Mouse (Mus musculus) embryonic stem cell, embryonic (primary cell): ENCODE results near the gene Dcaf8.

Source experiments
- CTCF ChIA-PET, 4 experiments: fragments of 300-600 bp in 2 of 4; fragments of 350-600 bp in 2 of 4; sonication (Branson Sonifier 250); formaldehyde crosslinking; loops; one replicate each; lab custom pipeline; 2022; ENCODE audit warnings: inconsistent platforms in 2 of 4; lab: Charles Lee
- POLR2A ChIA-PET, 4 experiments: fragments of 300-600 bp in 2 of 4; fragments of 350-600 bp in 2 of 4; sonication (Branson Sonifier 250); formaldehyde crosslinking; loops; one replicate each; lab custom pipeline; 2022; ENCODE audit warnings: antibody characterized with exemption in 4 of 4, inconsistent platforms in 1 of 4; lab: Charles Lee

Dcaf8 gene

GRCm38 (mm10) chr1:172147835-172148278, at the start of gene Dcaf8:
Gene Dcaf8 (plus strand): TSS chr1:172148084.
- ChIA-PET CTCF (interaction anchor here in 3 of 4 experiments (0.9 to 1.3 kb wide), 8 partner anchors 14 to 229 kb away, joined by 3 to 7 read pairs (median 4); partner anchors contain the start of genes Pea15a (in 1 of the 3), Pex19 (in 1 of the 3) and Pigm (in 1 of the 3)), POLR2A (interaction anchor here (0.5 to 4.0 kb wide), 82 partner anchors 8 to 645 kb away, joined by 3 to 34 read pairs (median 4); partner anchors contain the start of genes Copa (in 3 of the 4), Kcnj10 (in 3 of the 4), Ncstn (in 3 of the 4) and Pex19 (in 3 of the 4))

- ChIA-PET CTCF (interaction anchor here in 2 of 4 experiments (0.7 to 1.2 kb wide), 3 partner anchors 20 to 96 kb away, joined by 3 read pairs; no protein-coding TSS in a partner anchor), POLR2A (interaction anchor here in 1 of 4 experiments (1.2 to 1.4 kb wide), 2 partner anchors 9 to 15 kb away, joined by 3 to 4 read pairs; no protein-coding TSS in a partner anchor)
These were observed 48.4 kb upstream of the Dcaf8 start for GRCm38 (mm10) chr1:172099325-172100033.

GRCm38 (mm10) chr1:172103619-172104018, 44.3 kb upstream of the Dcaf8 start:
- CTCF ChIA-PET = interaction anchor here in 1 of 4 experiments (0.6 to 2.0 kb wide), 2 partner anchors 16 to 253 kb away, joined by 4 to 6 read pairs; no protein-coding TSS in a partner anchor

GRCm38 (mm10) chr1:172105101-172105500, 42.8 kb upstream of the Dcaf8 start:
- ChIA-PET POLR2A (interaction anchor here in 2 of 4 experiments (1.1 to 1.5 kb wide), 2 partner anchors 12 to 61 kb away, joined by 3 read pairs; no protein-coding TSS in a partner anchor), CTCF (interaction anchor here (0.5 to 1.1 kb wide), 5 partner anchors 15 to 424 kb away, joined by 3 to 4 read pairs (median 3); no protein-coding TSS in a partner anchor)

More at GRCm38 (mm10) chr1:172103619-172104018, 44.3 kb upstream of the Dcaf8 start:
- POLR2A ChIA-PET = interaction anchor here in 2 of 4 experiments (1.2 to 1.5 kb wide), 2 partner anchors 11 to 23 kb away, joined by 3 read pairs; no protein-coding TSS in a partner anchor

GRCm38 (mm10) chr1:172107777-172108477, 40.0 kb upstream of the Dcaf8 start:
- POLR2A ChIA-PET = interaction anchor here in 3 of 4 experiments (0.6 to 1.8 kb wide), 20 partner anchors 11 to 268 kb away, joined by 3 to 10 read pairs (median 3); partner anchors contain the start of genes Ncstn (in 2 of the 3), Pex19 (in 2 of the 3), Dcaf8 (in 1 of the 3) and Pigm (in 1 of the 3)
- CTCF ChIA-PET = interaction anchor here (0.5 to 1.7 kb wide), 7 partner anchors 11 to 63 kb away, joined by 3 to 9 read pairs (median 4); no protein-coding TSS in a partner anchor

GRCm38 (mm10) chr1:172116948-172117347, 30.9 kb upstream of the Dcaf8 start:
- ChIA-PET CTCF (interaction anchor here in 2 of 4 experiments (1.0 to 1.2 kb wide), 2 partner anchors 12 to 193 kb away, joined by 3 read pairs; no protein-coding TSS in a partner anchor), POLR2A (interaction anchor here in 2 of 4 experiments (0.8 to 1.8 kb wide), 2 partner anchors 10 to 24 kb away, joined by 3 to 5 read pairs; partner anchors contain the start of gene Pex19 (in 1 of the 2))

- ChIA-PET POLR2A (interaction anchor here (0.9 to 2.4 kb wide), 12 partner anchors 10 to 206 kb away, joined by 3 to 10 read pairs (median 4); partner anchors contain the start of genes Copa (in 1 of the 4), Dcaf8 (in 1 of the 4) and Ncstn (in 1 of the 4)), CTCF (interaction anchor here (0.5 to 3.0 kb wide), 59 partner anchors 10 to 1324 kb away, joined by 3 to 21 read pairs (median 4); partner anchors contain the start of genes Copa (in 2 of the 4), Dcaf8 (in 2 of the 4), Ncstn (in 2 of the 4) and Casq1 (in 1 of the 4))
These were observed 28.8 kb upstream of the Dcaf8 start for GRCm38 (mm10) chr1:172119100-172119499.

GRCm38 (mm10) chr1:172119720-172120119, 28.2 kb upstream of the Dcaf8 start:
- CTCF ChIA-PET = interaction anchor here (0.5 to 3.0 kb wide), 68 partner anchors 9 to 1323 kb away, joined by 3 to 21 read pairs (median 4); partner anchors contain the start of genes Ncstn (in 3 of the 4), Copa (in 2 of the 4), Dcaf8 (in 2 of the 4) and Casq1 (in 1 of the 4)

GRCm38 (mm10) chr1:172122671-172123070, 25.2 kb upstream of the Dcaf8 start:
- CTCF ChIA-PET = interaction anchor here in 1 of 4 experiments (1.3 kb wide), 1 partner anchor 125 kb away, joined by 5 read pairs; no protein-coding TSS in a partner anchor

More at GRCm38 (mm10) chr1:172119720-172120119, 28.2 kb upstream of the Dcaf8 start:
- POLR2A ChIA-PET = interaction anchor here (0.7 to 2.4 kb wide), 14 partner anchors 10 to 205 kb away, joined by 3 to 10 read pairs (median 3); partner anchors contain the start of genes Copa (in 1 of the 4), Dcaf8 (in 1 of the 4) and Ncstn (in 1 of the 4)

GRCm38 (mm10) chr1:172124572-172124971, 23.3 kb upstream of the Dcaf8 start:
- POLR2A ChIA-PET = interaction anchor here in 2 of 4 experiments (0.7 to 1.5 kb wide), 4 partner anchors 23 to 217 kb away, joined by 3 to 5 read pairs (median 3); partner anchors contain the start of genes Copa (in 1 of the 2), Dcaf8 (in 1 of the 2), Kcnj10 (in 1 of the 2) and Ncstn (in 1 of the 2)
- CTCF ChIA-PET = no interaction called here

More at GRCm38 (mm10) chr1:172122671-172123070, 25.2 kb upstream of the Dcaf8 start:
- POLR2A ChIA-PET = interaction anchor here in 1 of 4 experiments (0.6 to 1.5 kb wide), 4 partner anchors 14 to 254 kb away, joined by 3 read pairs; partner anchors contain the start of genes Copa, Ncstn and Pigm

- POLR2A ChIA-PET = interaction anchor here (0.6 to 2.1 kb wide), 37 partner anchors 8 to 250 kb away, joined by 3 to 11 read pairs (median 4); partner anchors contain the start of genes Dcaf8 (in 3 of the 4), Igsf8 (in 1 of the 4), Ncstn (in 1 of the 4) and Pea15a (in 1 of the 4)
- CTCF ChIA-PET = interaction anchor here in 2 of 4 experiments (0.6 to 1.6 kb wide), 4 partner anchors 21 to 238 kb away, joined by 3 to 18 read pairs (median 4); partner anchors contain the start of gene Dcaf8 (in 1 of the 2)
These were observed 21.2 kb upstream of the Dcaf8 start, which contains the start of gene Pex19 for GRCm38 (mm10) chr1:172126376-172127347. Gene Pex19 (plus strand): TSS chr1:172126755.

GRCm38 (mm10) chr1:172127487-172127886, 20.4 kb upstream of the Dcaf8 start:
- ChIA-PET CTCF (interaction anchor here in 3 of 4 experiments (1.1 to 2.7 kb wide), 4 partner anchors 8 to 237 kb away, joined by 4 to 21 read pairs (median 10); partner anchors contain the start of gene Dcaf8 (in 1 of the 3)), POLR2A (interaction anchor here in 3 of 4 experiments (1.0 to 4.5 kb wide), 20 partner anchors 7 to 198 kb away, joined by 3 to 34 read pairs (median 4); partner anchors contain the start of genes Dcaf8 (in 2 of the 3), Igsf8 (in 1 of the 3) and Pea15a (in 1 of the 3))

- CTCF ChIA-PET = interaction anchor here (0.6 to 2.7 kb wide), 22 partner anchors 9 to 303 kb away, joined by 3 to 21 read pairs (median 5); partner anchors contain the start of genes Dcaf8 (in 1 of the 4) and Ncstn (in 1 of the 4)
- POLR2A ChIA-PET = interaction anchor here in 3 of 4 experiments (0.6 to 4.5 kb wide), 16 partner anchors 9 to 247 kb away, joined by 3 to 34 read pairs (median 4); partner anchors contain the start of genes Dcaf8 (in 2 of the 3), Copa (in 1 of the 3), Ncstn (in 1 of the 3) and Pigm (in 1 of the 3)
These were observed 19.3 kb upstream of the Dcaf8 start for GRCm38 (mm10) chr1:172128563-172128962.

- ChIA-PET CTCF (interaction anchor here (0.5 to 2.7 kb wide), 37 partner anchors 9 to 922 kb away, joined by 3 to 21 read pairs (median 4); partner anchors contain the start of genes Copa (in 1 of the 4), Dcaf8 (in 1 of the 4), Ncstn (in 1 of the 4) and Tagln2 (in 1 of the 4)), POLR2A (interaction anchor here in 3 of 4 experiments (0.6 to 4.5 kb wide), 24 partner anchors 9 to 818 kb away, joined by 3 to 34 read pairs (median 4); partner anchors contain the start of genes Dcaf8 (in 3 of the 3), Copa (in 1 of the 3), Ncstn (in 1 of the 3) and Pigm (in 1 of the 3))
These were observed 18.8 kb upstream of the Dcaf8 start for GRCm38 (mm10) chr1:172129108-172129507.
